Mouse (Mus musculus): ENCODE measurements around the gene Snrnp27.

Snrnp27 gene

DNA sequence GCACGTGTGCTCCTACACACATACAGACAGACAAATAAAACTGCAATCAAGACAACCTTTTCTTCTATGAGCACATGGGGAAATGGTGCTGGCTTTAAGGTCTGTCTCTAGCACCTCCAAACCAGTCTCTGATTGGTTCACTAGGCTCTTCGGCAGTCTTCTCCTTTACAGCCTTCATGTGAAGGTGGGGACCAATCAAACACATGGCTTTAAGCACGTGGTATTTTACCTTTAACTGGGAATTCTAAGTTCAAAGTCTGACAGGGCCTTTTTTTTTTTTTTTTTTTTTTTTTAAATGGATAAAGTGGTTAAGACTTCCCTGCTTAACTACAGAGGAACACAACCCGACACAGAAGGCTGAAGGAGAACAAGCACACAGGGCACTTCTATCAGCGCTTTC, 19.2 kb downstream of the Snrnp27 start:
- in situ Hi-C loops (cut with MboI, MseI): no loop called here

DNA sequence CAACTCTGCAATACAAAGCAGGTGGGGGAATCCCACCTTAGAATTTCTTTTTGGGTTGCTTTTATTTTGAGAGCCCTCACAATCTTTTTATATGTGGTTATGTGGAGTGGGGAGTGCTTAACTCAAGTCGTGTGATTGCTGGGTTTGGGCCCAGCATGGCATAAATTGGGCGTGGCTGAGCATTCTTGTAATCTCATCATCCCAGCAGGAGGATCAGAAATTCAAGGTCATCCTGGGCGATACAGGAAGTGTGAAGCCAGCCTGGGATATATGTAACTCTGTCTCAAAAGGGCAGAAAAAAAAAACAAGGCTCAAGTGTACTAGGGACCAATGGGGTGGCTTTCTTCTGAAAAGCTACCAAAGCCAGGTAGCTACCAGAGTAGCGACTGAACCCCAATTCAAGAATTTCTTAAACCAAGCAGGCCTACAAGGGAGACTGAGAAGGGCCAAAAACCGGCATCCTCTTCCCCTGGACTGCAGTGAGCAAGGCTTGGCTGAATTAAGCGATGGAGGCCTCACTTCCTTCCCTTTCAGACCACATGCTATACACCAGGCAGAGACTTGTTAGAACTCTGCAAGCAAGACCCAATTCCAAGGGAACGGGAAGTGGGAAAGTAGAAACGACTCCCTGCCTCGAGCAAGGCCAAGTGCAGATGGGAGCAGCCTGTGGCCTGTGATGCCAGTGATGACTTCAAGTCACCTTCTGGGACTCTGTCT, 24.0 kb downstream of the Snrnp27 start:
- in situ Hi-C loops (cut with MboI, MseI): no loop called here

GRCm38 (mm10) chr6:86658501-86658900, 25.8 kb downstream of the Snrnp27 start:
- in situ Hi-C loops (cut with MboI, MseI): no loop called here

GRCm38 (mm10) chr6:86654270-86654916, 29.9 kb downstream of the Snrnp27 start:
- in situ Hi-C loops (cut with MboI, MseI): no loop called here

DNA sequence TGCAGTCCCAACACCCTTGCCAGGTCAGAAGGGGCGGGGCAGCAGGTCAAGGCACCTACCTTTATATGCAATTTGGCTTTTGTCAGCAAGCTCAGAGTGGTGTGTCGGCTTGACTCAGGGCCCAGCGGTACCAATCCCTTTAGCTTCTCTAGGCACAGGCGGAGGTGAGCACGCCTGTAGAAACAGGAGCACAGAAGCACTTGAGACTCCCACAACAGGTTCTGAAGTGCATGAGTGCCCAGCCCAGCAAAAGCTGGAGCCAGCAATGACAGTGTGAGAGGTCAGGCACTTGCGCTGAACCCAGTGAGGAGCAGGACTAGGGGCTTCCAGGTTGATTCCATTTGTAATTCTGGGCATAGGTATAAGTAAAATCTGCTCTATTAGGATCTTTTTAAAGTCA, 31.3 kb downstream of the Snrnp27 start:
- in situ Hi-C loops (cut with MboI, MseI): no loop called here

- in situ Hi-C loops (cut with MboI, MseI): no loop called here
Measured at GRCm38 (mm10) chr6:86646143-86646542, 38.2 kb downstream of the Snrnp27 start.

- in situ Hi-C loops (cut with MboI, MseI): no loop called here
Measured at GRCm38 (mm10) chr6:86645551-86645950, 38.8 kb downstream of the Snrnp27 start.

DNA sequence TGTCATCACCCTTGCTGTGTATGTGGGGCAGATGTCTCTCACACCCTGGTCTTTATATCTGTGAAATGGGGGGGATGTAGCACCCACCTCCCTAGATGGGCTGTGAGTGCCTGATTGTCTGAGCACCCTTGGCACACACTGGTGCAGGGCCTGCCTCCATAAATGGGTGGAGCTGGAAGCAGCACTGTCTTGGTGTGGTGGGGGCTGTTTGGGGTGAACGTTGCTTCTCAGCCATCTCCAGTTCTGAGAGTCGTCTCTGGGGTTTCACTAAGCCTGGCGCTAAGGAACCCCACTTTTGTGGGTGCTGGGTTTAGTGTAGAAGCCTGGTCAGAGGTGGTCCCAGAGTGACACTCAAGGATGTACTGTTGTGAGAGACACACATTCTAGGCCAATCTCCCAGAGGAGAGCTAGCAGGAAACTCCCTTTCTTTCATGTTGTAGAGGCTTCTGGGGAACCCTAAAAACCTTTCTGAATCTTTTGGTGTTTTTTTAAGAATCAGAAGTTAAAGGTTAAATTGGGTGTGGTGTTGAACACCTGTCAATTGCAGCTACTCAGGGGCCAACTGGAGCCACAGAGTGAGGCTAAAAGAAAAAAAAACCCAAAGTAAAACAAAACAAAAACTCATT, 39.4 kb downstream of the Snrnp27 start:
- in situ Hi-C loops (cut with MboI, MseI): no loop called here

DNA sequence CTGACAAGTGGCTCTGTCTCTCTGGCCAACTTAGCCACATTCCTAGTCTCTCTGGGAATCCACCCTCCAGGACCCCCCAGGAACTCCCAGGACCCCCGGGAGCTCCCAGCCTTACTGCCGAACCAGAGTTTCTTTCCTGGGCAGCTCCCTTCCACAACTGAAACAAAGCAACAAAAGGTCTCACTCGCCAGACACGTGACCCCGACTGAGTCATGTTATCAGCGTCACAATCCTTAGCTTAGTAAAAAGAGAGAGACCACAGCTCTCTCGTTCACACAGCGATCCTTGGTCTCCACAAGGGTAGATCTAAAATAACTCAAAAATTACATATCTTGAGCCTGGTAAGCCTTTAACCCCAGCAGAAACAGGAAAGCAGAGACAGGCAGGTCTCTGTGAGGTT, 42.6 kb downstream of the Snrnp27 start:
- in situ Hi-C loops (cut with MboI, MseI): no loop called here

- in situ Hi-C loops (cut with MboI, MseI): no loop called here
Measured at GRCm38 (mm10) chr6:86640776-86641175, 43.5 kb downstream of the Snrnp27 start.

DNA sequence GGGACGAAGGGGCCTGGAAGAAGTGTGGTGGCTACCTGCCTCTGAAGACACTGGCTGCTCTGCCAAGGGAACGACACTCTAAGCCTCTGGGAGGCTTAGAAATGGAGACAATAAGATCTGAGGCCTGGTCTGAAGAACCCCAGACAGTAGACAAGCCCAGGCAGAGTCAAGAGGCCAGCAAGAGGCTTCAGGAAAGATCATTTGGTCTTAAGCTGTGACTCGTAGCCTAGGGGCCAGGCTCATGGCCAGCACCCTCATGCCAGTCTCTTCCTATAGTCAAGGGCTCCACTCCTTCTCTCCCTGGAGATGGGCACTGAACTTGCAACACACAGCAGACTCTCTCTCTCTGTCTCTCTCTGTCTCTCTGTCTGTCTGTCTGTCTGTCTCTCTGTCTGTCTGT, 44.2 kb downstream of the Snrnp27 start:
- in situ Hi-C loops (cut with MboI, MseI): no loop called here

GRCm38 (mm10) chr6:86639180-86640160, 44.9 kb downstream of the Snrnp27 start:
- in situ Hi-C loops (cut with MboI, MseI): loop anchor here (10.0 kb wide), 1 partner anchor 725 kb away; no protein-coding TSS in a partner anchor

DNA sequence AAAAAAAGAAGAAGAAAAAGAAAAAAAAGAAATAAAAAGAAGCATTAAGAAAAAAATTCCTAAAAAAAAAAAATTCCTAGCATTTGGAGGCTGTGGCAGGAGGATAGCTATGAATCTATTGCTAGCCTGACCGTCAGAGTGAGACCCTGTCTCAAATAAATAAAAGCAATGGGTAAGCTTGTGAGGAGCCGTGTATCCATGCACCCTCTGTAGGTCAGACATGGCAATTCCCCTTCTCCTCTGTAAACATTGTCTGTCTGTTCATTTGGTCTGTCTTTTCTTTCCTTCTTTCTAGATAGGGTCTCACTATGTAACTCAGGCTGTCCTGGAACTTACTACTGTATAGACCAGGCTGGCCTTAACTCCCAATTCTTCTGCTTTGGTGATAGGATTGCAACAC, 45.9 kb downstream of the Snrnp27 start:
- in situ Hi-C loops (cut with MboI, MseI): loop anchor here (10.0 kb wide), 1 partner anchor 726 kb away; no protein-coding TSS in a partner anchor

GRCm38 (mm10) chr6:86637860-86638259, 46.5 kb downstream of the Snrnp27 start:
- in situ Hi-C loops (cut with MboI, MseI): loop anchor here (10.0 kb wide), 1 partner anchor 727 kb away; no protein-coding TSS in a partner anchor

DNA sequence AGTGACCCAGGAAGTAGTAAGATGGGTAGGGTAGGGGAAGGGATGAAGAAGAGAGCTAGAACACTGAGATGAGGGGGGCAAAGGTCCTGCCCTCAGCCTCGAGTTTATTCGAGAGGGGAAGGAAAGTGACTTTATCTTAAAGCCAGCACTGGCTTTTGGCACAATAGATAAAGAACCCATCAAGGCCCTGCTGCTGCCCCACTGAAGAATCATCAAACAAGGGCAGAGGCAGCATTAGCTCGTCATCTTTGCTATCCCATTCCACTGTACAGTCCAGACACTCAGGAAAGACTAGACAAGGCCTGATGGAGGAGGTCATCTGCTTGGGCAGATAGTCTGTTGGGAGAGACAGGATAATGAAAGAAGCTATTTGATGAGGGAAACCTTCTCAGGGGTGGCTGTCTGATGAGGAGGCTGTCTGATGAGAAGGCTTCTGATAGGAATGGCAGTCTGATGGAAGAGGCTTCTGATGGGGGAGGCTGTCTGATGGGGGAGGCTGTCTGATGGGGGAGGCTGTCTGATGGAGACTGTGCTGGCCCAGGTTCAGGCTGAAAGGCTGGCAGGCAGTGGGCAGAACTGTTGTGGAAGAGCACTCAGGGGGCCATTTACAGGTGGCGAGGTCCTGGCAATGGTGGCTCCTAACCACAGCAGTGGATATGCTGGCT, 47.0 kb downstream of the Snrnp27 start:
- in situ Hi-C loops (cut with MboI, MseI): loop anchor here (10.0 kb wide), 1 partner anchor 727 kb away; no protein-coding TSS in a partner anchor

DNA sequence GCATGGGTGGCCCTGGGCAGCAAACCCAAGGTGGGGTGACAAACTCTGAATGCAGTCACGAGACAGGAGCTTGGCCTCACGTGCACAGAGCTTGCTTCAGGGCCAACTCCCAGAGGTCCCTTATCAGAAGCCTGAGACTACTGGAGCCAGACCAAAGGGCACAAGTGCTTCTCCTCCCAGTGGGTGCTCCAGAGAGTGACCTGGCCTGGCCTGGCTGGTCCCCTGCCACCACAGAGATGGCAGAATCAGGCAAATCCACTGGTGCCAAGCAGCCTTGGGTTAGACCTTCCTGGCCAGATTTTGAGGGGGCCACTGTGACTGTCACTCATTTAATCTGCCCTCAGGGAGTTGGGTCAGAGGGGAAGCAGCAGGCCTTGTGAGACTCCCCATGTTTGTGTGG, 47.8 kb downstream of the Snrnp27 start:
- in situ Hi-C loops (cut with MboI, MseI): loop anchor here (10.0 kb wide), 1 partner anchor 728 kb away; no protein-coding TSS in a partner anchor

DNA sequence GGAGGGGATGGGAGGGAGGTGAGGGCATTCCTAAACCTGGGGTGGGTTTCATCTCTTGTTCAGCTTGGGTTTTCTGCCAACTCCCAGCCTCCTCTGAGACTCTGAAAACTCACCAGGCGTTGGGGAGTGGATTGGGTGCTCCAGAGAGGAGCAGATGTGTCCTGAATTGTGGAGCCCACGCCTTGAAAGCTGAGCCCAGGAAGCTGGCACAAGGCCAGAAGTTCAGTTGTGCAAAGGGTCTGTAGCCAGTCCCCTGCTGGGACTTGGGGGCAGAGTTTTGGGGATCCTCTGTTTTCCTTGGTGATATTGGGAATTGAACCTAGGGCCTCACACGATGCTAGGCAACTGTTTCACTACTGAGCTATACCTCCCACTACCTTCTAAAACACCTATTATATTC, 54.2 kb downstream of the Snrnp27 start:
- in situ Hi-C loops (cut with MboI, MseI): loop anchor here (10.0 kb wide), 1 partner anchor 735 kb away; no protein-coding TSS in a partner anchor

- in situ Hi-C loops (cut with MboI, MseI): no loop called here
Measured at GRCm38 (mm10) chr6:86627946-86628345, 56.4 kb downstream of the Snrnp27 start, which contains the start of gene Asprv1. Gene Asprv1 (plus strand): TSS chr6:86628164.

Data from T-helper 2 cell (primary cell).